Mouse (Mus musculus): ENCODE results near the gene Naxe.

- TF ChIP-seq CTCF (IDR thresholded peaks at IDR 0.05; ENCODE audit: borderline replicate concordance, extremely low read depth, insufficient read depth, insufficient read length) (no peak), POLR2A (IDR thresholded peaks at IDR 0.05; ENCODE audit: borderline replicate concordance, extremely low read depth, insufficient read depth, insufficient read length, poor library complexity, severe bottlenecking) (no peak)
These were observed 42.0 kb upstream of the Naxe start for GRCm38 (mm10) chr3:88100251-88100650.
